Mouse (Mus musculus) hindlimb bud, embryonic 11.5 days (tissue): Measurements from ENCODE around the gene Coro2a.
A peak's percentile ranks its signal among the peaks of the same experiment; 100 is the strongest.

ENCODE experiments used
- DNase-seq: peaks from one replicate; pipeline ENCODE4 v3.0.0-alpha.2; 2012; ENCODE audit warnings: low read depth, low spot score; ENCODE audit errors: extremely low spot score

Coro2a gene

DNA sequence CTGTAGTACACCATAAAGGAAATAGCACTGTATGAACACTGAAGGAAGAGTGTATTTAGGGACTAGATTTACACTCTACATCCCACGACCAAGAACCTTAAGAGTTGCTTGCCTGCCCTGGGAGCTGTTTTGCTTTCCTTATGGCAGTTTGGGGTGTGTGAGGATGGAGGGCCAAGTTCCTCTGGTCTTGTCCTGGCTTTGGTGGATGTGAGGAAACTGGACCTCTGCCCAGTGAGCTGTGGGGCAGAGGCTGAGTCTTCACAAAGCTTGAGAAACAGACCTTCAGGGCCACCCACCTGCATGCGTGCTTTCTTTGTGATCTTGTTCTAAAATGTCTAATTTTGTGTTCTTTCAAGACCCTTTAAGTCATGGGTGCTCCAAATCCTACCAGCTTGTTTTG lies 69.5 kb downstream of the Coro2a start:
- no peak for DNase-seq

DNA sequence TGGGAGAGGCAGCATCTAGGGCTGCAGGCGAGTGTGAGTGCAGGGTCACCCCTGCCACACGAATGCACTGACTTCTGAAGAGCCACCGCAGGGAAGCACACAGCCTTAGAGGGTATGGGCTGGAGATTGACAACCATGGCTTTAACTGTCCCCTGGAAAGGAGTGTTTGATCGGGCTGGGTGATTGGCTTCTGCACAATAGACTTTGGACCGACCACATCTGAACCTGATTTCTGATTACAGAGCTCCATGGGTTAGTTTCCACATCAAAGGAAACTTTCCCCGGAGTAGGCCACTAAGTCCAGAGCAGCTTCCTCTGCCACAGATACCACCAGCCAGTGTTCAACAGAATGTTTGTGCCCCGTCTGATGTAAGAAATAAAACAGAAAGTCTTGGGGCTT lies 72.3 kb downstream of the Coro2a start:
- no peak for DNase-seq

DNA sequence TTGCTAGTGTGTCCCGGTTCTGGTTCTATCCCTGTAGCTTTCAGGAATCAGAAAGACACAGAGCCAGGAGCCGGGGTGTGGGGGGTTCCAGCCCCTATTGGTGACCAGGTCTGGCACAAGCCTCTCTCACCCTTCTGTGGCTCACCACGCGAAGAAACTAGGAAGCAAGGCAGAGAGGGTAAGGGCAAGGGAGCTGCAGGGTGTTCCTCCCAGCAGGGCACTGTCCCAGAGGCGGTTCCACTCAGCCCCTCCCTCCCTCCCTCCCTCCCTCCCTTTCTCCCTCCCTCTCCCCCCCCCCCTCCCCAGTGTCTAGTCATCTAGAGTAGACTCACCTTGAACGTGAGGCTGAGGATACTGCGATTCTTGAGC lies 74.5 kb downstream of the Coro2a start:
- no peak for DNase-seq

DNA sequence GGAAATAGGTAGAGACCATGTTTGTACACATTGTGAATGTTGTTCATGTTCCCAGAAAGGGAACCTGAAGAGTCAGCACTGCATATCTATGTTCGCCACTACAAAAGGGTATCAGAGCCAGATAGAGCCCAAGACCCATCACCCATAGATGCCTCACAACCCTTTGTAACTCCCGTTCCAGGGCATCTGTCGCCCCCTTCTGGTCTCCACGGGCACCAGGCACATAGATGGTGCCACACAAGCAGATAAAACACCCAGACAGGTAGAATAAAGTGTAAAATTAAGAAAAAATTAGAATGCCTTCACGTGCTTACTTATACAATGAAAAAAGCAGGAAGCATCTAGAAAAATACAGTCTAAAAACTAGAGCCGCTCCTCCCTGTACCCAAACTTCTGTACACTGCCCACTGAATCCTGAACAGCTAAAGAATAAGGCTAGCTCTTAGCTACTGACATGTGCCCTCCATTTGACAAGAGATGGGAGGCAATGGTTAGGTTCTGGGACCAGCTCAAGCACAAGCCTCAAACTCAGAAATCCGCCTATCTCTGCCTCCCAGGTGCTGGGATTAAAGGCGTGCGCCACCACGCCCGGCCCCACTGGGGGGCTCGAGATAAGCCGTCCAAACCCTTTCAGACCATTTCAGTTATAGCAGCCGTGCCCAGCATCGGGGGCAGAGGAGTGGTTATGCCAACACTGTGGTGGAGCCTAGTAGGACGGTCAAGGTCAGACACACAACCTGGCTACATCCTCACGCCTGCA lies 75.0 kb downstream of the Coro2a start:
- no peak for DNase-seq

DNA sequence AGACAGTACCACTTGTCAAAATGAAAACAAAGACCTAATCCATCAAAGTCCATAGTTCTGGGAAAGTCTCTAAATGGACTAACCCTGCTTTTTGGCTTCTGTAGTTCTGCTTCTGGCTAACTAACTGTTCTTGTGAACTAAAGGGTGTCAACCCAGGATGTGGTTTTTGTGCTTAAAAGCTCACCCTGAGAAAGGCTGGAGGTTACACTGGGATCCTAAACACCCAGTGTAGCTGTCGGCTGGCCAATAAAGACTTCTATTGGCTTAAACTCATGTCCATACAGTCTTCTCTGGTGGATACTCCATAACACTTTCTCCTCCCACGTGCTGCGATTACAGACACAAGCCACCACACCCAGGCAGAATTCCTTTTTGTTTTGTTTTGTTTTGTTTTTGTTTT lies 75.8 kb downstream of the Coro2a start:
- no peak for DNase-seq

DNA sequence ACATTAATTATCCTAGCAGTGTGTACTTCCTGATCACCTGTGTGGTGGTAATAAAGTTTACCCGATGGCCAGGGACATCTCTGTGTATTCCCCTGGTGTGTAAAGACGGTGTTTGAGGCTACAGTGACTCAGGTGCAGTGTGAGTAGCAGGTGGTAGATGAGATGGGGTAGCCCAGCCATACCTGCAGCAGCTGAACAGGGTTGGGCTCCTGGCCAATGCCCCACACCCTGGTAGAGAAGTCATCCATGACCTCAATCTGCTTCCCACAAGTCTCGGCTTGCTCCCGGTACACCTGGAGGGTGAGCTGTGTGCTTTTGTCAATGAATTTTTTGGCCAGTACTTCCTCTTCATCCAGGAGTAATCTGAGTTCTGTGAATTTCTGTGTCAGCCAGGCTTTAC lies 78.7 kb downstream of the Coro2a start:
- DNase-seq = no peak

DNA sequence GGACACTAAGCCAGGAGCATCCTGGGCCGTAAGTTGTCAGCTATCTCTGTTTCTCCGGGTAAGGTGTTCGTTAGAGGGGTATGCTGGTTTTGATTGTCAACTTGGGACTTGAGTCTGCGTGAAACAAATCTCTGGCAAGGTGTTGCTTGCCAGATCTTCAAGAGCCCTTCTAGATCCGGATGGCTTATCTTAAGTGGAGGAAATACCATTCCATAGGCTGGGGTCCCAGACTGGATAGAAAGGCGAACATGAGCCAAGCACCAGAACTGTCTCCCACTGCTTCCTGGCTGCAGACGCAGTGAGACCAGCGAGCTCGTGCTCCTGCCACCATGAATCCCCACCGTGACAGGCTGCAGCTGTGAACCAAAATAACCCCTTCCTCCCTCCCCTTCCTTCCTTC lies 80.5 kb downstream of the Coro2a start:
- DNase-seq = no peak

DNA sequence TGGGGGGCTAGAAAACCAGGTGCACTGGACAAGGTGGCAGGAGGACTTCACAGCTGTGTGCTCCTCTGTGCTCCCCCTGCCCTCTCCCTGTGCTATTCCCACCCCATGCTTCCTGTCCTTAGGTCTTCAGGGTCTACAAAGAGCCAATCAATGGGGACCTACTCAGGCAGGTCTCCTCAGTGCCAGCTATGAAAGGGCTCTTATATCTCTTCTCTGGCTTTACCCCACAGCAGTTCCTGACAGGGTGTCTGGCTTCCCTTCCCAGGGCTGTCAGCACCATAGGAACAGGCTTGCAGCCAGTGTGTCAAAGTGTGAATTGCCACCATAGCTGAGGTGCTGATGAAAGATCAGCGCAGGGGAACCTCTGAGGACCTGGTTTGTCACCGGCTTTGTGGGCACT lies 81.5 kb downstream of the Coro2a start:
- DNase-seq = no peak

DNA sequence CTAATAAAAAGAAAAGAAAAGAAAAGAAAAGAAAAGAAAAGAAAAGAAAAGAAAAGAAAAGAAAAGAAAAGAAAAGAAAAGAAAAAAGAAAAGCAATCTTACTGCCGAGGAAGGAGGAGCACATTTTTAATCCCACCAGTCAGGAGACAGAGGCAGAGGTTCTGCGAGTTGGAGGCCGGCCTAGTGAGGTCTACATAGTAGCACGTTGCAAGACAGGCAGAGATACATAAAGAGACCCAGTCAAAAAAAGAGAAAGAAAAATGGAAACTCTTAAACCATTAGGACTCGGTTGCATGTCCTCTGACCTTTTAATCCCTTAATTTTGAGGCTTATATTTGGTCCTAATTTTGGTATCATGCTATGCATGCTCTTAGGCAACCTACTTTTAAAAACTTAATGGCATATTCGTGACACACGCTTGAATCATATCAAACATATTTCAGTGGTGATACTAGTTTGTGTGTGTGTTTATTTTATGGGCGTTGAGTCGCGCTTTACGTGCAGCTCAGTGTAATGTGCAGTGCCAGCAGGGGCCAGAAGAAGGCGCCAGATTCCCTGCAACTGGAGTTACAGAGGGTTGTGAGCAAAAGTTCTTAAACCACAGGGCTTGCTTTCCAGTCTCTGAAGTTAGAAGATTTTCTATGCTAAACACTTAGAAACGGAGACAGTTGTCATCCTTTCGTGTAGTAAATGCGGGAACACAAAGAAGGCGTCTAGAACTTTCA lies 94.1 kb downstream of the Coro2a start:
- DNase-seq = peak; percentile 64

DNA sequence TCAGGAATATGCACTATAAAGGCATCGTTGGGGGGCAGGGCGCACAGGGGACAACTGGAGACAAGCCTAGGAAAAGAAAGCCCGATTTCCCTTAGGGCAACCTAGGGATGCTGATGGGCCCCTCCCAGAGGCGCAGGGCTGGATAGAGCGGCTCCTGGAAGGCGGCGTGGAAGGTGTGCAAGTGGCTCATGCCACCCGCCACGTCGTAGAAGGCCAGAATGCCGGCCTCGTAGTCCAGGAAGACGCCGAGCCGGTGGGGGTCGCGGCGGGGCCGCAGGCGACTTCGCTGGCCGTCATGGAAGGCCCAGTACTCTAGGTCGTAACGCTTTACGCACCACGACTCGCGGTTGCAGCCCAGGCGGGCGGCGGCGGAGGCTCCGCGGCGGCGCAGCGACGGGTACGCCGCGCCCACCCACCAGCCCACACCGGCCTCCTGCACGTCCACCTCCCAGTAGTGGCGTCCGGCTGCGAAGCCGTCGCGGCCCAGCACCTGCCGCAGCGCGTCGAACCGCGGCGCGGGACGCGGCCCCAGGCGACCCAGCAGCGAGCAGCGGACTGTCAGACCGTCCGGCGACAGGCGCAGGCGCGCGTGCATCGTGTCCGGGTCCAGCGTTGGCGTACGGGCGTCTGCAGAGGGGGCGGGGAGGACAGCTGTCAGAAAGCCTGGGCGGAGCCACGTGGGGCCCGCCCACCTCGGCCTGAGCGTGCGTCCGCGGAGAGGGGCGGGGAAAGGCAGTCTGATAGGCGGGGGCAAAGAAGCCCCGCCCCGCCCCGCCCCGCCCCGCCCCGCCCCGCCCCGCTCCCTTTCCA lies 95.0 kb downstream of the Coro2a start:
- peak; percentile 54 for DNase-seq

DNA sequence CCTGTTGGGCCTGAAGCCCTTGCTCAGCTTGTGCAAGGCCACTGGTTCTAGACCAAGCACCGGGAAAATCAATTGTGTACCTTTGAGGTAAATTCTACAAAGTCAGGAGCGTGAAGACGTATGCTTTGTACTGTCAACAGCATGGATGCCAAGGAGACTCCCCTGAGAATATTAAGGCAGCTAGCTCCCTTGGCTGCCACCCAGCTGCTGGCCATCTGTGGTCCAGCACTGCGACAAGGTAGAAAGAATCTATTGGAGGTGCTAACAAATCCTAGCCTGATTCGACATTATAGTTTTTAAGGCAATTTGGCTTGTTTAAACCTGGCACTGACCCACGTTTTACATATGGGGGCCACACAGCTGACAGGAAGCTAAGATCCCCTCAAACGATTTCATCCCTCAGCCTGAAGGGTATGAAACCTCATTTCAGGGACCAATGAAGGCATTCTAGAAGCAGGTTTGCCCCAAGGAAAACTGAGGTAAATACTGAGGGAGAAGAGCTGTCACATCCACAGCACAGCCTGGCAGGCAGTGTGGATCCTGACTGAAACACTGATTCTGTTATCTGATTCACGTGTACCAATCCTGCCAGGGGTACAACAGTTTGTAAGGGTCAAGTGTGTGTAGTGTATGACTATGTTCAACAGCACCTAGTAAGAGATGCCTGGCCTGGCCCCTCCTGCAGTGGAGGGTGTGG lies 96.5 kb downstream of the Coro2a start:
- no peak for DNase-seq

DNA sequence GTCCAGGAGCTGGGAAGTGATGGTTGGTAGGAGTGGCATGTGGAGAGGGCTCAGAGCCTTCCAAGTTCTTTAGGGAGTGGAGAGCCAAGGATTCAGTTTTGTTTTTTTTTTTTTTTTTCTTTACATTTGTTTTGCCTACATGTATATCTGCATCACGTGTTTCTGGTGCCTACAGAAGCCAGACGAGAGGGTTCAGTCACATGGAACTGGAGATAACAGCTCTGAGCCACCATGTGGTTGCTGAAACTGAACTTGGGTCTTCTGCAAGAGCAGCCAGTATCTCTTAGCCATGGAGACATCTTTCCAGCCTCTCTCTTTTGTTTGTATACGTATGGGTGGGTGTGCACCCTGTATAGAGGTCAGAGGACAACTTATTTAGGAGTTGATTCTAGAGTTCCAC lies 98.1 kb downstream of the Coro2a start:
- no peak for DNase-seq

DNA sequence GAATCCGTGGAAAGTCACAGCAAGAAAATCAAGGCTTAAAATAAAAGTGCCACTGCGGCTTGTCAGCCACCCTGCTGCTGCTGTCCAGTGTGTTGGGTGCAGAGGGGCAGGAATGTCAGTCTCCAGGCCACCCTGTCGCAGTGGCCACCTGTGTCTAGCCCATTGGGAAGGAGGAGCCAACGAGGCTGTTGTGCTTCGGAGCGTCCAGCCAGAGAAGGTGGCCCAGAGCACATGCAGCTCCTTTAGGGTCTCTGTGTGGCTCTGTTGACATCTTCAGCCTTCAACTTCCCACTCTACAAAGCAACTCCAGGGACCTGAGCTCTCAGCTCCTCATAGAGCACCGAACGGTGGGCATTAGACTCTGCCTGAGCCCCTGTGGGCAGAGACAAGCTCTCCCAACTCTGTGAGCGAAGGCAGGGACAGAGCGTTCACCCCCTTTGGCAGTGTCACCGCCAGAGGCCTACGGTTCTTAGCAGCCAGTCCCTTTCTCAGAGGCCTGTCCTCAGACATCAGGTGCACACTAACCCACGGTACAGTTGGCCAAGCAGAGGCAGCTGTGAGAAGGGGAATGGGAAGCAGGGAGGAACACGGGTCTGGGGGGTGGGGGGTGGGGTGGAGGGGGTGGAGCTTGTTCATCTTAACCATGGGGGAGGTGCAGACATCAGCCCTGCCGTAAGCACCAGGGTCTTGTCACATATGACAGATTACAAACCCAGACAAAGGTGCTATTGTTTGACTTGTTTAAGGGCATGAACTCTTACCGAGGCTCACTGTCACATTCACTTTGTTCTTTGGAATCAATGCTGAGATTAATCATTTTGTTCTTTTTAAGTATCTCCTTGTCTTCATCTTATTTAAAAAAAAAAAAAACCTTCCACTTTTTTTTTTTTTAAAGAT lies 99.1 kb downstream of the Coro2a start:
- no peak for DNase-seq

DNA sequence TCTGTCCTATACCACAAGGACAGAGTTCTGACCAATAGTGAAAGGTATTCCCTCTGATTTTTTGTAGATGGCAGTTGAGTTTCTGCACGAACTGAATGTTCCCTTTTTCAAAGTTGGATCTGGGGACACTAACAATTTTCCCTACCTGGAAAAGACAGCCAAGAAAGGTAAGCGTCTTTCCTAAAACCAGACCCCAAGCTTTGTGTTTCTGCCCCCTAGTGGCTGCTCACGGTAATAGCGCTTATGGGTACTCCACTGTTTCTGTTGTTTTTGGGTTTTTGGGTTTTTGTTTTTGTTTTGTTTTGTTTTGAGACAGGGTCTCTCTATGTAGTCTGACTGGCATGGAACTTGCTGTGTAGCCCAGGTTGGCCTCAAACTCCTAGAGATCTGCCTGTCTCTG lies 103.0 kb downstream of the Coro2a start:
- no peak for DNase-seq

DNA sequence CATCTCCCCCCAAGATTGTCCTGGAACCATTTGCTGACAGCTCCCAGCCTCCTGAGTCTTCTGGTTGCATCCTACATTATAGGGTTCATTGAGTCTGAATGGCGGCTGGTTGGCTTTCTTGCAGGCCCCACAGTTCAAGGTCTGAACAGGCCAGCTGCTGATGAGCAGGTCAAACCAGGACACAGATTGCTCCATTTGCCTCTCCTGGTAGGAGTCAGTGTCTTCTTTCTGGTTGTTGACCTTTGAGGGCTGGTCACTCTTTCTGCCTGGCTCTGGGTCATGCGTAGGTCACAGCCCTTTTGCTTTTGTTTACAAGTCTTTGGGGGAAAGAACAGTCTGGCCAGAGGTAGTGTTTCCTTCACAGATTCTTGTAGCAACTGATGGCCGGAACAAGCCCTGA lies 103.5 kb downstream of the Coro2a start:
- no peak for DNase-seq

DNA sequence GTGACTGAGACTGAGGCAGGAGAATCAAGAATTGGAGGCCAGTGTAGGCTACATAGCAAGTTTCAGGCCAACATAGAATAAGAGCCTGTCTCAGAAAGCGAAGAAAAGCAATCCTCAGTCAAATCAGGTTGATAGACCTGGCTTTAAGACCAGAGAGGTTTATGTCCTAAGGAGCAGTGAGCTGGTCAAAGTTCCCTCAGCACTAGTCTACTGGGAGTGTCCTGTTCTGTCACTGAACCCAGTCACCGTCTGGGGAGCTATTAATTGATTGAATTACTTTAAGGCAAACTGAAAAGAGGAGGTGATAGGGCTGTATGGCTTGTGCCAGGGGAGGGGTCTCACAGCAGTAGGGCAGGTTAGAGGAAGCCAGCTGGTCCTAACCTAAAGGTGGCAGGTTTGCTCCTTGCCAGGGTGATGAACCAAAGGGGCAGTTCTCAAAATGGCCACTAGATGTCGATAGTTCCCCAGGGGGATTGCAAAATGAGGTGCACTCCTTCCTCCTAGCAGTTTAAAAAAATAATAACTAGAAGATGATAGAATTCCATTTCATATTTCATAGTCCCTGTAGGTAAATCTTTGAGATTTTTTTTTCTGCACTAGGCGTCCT lies 104.6 kb downstream of the Coro2a start:
- DNase-seq = peak; percentile 37

DNA sequence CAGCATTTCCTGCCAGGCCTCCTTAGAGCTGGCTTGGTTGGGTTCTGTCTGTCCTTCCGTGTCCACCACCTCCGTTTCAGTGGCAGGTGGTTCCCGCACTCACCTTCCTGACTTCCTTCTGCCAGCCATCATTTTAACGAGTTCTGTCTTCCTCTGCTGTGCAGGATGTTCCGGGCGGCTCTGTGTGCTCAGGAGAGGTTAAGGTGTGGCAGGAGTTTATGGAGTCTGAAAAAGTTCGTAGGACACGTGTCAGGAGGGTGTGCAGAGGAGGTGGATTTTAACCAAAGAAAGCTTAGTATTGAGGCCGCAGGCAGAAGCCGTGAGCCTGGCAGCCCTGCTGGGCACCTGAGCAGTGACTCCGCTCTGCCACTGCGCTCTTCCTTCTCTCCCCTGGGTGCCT lies 106.5 kb downstream of the Coro2a start:
- DNase-seq = no peak

DNA sequence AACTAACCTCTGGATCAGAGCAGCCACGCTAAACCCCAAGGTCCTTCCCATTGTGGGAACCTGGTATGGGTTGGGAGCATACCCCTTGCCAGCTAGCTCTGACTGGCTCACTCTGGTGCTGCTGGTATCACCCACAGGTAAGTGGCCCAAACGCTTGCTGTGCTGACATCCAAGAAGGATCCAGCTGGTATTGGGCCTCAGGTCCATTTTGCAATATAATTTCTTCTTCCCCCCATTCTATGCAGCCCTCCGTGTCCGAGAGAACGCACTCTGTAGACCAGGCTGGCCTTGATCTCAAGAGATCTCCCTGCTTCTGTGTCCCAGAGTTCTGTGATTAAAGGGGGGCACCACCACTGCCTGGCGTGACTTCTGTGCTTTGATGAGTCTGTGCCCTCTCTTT lies 108.9 kb downstream of the Coro2a start:
- DNase-seq = no peak

DNA sequence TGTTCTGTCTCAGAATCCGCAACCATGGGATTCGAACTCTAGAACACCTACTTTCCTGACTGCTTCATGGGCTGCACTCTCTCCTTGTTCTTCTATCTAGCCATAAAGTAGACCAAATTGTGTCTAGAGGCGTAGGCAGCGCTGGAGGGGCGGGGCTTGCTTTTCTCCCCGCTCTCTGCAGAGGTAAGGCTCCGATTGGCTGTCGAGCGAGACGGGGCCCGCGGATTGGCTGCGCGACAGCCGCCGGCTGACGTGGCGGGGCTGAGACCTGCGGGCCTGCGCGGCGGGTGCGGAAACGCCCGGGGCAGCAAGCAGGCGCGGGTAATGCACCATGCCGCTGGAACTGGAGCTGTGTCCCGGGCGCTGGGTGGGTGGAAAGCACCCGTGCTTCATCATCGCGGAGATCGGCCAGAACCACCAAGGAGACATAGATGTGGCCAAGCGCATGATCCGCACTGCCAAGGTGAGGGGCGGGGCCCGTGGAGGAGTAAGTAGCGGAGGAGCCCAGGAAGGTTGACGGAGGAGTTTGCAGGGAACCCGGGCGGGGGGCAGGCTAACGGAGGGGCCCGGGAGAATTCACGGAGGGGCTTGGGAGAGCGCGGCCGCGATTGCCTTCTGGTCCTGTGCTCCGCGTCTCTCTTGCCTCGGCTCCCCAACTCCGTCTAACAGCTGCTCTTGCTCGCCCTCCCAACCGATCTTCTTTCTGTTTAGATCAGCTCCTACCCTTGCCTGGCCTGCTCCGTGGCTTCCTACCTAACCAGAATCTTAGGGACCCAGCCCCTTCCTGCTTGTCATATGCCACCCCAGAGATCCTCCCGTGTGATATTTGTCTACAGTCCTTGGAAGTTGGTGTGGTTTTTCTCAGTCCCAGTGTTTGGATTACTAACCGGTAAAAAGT lies 112.7 kb downstream of the Coro2a start, which contains the start of gene Nans:
Gene Nans (plus strand): TSS at position 221 of the 898 bp plus-strand sequence.
- DNase-seq = peak; percentile 56
